Mouse (Mus musculus) layer of hippocampus, adult 9-11 months (tissue): ENCODE measurements around the gene Lhb.
"Not testable (repeated sequence)": the region's sequence is repeated elsewhere in the genome, so short reads cannot be mapped to it uniquely, and the experiment has no call there.

Source experiments
- DNase-seq: peaks from one replicate; pipeline ENCODE4 v3.0.0; 2022

The Lhb gene

DNA sequence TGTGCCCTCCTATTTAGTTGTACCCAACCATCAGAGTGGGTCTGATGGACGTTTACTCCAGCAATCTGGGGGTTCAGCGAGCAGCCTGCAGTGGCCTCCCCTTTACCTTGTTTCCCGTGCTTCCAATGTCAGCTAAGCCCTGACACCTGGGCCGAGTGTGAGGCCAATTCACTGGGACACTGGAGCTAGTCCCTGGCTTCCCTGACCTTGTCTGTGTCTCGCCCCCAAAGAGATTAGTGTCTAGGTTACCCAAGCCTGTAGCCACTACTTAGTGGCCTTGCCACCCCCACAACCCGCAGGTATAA lies at the start of gene Lhb:
Gene Lhb, plus strand, starts transcription at position 206 of the 305 bp plus-strand sequence.
- DNase-seq = no peak

DNA sequence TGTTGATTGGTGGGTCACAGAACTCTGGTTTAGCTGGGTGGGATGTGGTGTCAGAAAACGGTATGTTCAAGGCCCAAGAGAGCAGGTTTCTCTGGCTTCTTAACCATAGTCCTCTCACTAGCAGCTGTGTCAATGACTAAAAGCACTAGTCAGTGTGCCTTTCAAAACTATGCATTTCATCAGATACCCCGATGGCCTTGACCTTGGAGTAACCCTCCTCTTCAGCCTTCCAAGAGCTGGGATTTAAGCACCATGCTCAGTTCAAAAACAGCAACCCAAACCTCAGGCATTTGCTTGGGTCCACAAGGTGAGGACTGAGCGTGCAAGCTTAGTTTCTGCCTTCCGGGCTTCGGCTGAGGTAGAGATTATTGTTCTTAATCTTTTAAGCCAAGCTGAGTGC lies 48.2 kb upstream of the Lhb start:
- DNase-seq = no peak

DNA sequence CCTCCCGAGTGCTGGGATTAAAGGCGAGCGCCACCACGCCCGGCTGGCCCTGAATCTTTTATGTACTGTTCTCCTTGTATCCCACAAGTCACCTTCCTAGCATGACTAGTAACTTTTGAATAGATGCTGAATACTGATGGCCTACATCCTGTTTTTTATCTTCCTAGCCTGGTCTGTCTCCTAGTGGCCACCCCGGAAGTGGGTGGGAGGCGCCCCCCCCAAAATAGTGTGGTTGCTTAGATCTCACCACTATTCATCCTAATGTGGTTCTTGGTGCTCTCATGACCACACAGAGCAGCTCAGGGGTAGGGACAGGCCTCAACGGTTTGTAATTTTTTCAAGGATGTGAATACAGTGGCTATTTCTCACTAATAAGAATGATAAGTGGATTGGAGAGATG lies 46.0 kb upstream of the Lhb start:
- no peak for DNase-seq

DNA sequence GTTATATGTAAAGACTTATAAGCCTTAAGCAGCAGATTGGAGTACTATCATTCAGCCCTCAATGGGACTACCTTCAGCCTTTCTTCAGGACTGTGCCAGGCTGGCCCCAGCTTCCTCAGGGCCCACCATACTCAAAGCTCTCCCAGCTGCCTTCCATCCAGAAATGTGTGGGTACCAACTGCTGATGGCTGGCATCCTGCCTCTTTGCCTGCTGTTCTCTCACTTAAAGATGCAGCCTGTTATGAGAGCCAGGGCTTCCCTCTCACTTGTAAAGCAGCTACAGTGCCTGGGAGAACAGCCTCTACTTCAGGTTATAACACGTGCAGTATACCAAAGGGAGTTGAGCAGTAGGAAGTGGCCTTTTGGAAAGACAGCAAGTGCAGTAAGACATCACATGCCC lies 44.6 kb upstream of the Lhb start:
- peak; percentile 50 for DNase-seq

DNA sequence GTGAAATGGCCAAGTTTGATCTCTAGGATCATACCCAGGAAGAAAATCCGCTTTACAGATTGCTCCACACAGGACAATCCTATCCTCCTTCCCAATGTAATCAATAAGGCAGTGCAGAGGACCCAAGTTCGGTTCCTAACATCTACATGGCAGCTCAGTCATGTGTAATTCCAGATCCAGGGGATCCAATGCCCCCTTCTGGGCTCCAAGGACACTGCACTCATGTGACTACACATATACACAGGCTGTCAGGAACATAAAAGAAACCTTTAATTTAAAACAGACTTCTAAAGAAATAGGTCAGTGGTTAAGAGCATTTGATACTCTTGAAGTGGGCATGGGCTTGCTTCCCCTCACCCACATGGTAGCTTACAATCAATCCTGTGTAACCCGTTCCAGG lies 34.5 kb upstream of the Lhb start:
- DNase-seq = no peak

DNA sequence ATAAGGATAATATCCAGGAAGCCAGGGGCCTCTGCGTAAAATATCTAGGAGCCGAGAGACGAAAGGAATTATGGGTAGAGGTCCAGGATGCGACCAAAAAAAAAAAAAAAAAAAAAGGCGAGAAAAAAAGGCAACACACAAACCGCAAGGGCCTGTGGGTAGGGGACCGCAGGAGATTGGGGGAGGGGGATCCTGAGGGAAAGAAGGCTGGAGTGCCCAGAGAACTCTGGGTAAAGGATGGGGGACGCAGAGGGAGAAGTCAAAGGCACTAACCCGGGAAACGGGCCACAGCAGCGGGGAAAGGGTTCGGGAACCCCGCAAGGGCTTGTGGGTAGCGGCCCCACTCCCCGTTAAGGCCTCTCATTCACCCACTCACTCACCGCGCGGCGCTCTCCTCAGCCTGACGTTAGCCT lies 25.5 kb upstream of the Lhb start:
- no peak for DNase-seq

DNA sequence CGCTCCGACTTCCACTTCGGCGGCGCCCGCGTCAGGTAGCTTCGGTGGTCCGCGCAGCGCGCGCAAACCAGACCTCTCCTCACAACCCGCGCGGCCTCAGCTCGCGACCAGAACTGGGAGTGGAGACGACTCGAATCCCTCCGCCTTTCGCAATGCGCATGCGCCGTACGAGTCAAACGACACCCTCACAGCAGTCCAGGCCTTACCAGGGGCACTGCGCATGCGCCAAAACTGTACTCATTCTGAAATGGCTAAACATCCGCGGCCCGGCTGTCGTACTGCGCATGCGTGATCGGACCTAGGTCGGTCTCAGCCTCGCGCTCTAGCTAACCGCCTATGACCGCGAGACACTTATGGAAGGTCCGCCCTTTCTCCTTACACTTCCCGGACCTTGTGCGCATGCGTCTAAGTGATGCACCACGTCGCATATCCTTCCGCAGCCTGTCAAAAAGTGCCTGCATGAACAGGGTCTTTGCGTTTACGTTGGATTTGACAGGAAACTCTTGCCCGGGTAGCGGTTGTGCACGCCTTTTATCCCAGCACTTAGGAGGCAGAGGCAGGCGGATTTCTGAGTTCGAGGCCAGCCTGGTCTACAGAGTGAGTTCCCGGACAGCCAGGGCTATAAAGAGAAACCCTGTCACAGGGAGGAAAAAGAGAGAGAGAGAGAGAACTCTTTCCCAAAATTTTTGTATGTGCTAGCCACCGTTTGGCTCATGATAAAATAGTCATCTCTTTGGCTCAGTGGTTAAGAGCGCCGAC lies 24.9 kb upstream of the Lhb start, which contains the start of gene Snrnp70:
Gene Snrnp70, minus strand, starts transcription at position 165 of the 759 bp plus-strand sequence.
- peak; percentile 100 for DNase-seq

DNA sequence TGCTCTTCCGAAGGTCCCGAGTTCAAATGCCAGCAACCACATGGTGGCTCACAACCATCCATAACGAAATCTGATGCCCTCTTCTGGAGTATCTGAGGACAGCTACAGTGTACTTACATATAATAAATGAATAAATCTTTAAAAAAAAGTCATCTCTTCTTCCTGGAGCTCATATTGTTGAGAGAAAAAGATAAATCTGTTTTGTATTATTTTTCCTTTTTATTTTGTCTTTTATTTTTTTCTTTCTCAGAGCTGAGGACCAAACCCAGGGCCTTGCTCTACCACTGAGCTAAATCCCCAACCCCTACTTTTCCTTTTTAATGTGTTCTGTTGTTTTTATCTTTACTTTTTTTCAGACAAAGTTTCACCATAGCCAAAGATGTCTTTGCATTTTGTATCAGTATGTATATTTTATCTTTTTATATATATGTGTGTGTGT lies 24.3 kb upstream of the Lhb start:
- not testable (repeated sequence) for DNase-seq

DNA sequence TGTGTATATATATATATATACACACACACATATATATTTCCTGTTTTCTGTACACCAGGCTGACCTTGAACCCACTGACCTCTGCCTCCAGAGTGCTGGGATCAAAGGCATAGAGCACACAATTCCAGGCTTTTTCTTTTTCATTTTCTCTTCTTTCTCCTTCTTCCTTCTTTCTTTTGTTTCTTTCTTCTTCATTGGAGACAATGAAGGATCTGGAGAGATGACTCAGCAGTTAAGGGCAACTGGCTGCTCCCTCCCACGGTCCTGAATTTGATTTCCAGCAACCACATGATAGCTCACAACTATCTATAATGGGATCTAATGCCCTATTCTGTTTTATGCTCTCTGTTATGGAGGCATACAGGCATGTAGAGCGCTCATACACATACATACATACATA lies 23.8 kb upstream of the Lhb start:
- DNase-seq = no peak

DNA sequence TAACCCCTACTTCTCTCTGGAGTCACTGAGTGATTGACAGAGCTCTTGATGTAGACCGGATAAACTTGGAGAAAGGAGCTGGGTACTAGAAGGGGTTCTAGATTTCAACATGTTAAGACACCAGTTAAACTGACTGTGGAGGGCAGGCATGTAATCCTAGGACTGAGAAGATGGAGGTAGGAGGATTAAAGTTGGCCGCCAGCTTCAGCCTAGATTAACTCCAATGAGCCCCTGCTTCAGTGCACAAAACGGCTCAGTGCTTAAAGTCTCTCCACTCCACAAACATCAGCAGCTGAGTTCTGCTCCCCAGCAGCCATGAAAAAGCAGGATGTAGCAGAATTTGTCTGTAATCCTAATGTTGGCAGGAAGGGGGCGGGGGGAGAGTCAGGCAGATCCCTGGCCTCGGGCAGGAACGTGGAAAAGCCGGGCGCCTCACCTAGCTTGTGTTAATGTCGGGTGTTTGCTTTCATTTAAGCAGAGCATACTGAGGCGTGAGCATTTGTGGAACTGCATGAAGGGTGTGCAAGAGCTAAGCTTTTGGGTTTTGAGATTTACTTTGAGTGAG lies 19.0 kb upstream of the Lhb start:
- no peak for DNase-seq

DNA sequence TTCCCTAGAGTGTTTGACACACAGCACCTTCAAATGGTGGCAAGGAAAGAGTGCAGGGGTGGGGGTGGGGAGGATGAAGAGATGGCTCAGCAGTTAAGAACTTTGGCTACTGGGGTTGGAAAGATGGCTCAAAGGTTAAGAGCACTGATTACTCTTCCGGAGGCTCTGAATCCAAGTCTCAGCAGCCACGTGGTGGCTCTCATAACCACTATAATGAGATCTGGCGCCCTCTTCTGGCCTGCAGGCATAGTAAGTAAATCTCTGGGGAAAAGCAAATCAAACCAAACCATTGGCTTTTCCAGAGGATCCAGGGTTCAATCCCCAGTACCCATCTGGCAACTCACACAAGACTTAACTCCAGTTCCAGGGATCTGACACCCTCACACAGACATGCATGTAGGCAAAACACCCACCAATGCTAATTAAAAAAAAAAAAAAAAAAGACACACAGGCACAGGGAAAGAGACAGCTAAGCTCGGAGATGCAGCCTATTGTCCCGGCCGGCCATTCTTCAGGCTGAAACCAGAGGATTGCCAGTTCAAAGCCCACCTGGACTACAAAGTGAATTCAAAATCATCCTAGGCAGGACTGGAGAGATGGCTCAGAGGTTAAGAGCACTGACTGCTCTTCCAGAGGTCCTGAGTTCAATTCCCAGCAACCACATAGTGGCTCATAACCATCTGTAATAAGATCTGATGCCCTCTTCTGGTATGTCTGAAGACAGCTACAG lies 16.9 kb upstream of the Lhb start:
- DNase-seq = peak; percentile 26

DNA sequence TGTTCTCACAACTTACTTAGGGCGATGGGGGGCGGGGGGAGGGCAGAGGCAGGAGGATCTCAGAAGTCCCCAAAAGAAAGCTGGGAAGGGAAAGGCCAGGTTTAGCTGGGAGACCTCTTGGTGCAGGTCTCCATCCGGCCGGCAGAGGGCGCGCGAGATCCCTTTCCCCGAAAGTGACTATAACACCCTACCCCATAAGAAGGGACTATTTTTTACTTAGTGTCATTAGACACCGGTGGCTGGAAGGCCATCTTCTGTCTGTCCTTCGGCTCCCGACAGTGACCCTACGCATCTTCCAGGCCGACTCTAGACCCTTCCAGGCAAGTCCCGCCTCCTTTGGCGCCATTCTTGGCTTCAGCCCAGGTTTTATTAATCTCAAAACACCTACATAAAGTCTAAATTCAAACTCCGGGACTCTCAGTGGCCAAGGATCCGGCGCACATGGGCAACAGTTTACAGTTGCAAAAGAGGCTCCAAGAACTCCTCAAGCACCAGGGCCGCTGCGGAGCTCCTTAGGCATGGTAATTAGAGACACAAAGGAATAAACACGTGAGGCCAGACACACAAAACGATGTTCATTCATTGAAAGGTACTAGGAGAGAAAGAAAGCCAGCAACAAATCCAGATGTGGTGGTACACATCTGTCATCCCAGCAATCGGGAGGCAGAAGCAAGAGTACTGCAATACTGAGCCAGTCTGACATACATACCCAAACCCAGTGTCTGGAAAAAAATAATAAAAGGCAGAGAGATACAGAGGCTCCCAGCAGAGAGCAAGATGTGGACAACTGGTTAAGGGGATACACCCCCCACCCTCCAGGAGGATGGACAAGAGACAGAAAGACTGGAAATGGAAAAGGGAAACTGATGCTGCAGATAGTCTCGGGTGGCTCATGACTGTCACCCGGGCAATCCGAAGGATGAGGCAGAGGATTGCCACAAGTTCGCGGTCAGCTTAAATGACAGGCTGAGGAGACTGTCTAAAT lies 15.2 kb upstream of the Lhb start, which contains the start of gene Kcna7:
Gene Kcna7, plus strand, starts transcription at position 563 of the 985 bp plus-strand sequence.
- peak; percentile 38 for DNase-seq

DNA sequence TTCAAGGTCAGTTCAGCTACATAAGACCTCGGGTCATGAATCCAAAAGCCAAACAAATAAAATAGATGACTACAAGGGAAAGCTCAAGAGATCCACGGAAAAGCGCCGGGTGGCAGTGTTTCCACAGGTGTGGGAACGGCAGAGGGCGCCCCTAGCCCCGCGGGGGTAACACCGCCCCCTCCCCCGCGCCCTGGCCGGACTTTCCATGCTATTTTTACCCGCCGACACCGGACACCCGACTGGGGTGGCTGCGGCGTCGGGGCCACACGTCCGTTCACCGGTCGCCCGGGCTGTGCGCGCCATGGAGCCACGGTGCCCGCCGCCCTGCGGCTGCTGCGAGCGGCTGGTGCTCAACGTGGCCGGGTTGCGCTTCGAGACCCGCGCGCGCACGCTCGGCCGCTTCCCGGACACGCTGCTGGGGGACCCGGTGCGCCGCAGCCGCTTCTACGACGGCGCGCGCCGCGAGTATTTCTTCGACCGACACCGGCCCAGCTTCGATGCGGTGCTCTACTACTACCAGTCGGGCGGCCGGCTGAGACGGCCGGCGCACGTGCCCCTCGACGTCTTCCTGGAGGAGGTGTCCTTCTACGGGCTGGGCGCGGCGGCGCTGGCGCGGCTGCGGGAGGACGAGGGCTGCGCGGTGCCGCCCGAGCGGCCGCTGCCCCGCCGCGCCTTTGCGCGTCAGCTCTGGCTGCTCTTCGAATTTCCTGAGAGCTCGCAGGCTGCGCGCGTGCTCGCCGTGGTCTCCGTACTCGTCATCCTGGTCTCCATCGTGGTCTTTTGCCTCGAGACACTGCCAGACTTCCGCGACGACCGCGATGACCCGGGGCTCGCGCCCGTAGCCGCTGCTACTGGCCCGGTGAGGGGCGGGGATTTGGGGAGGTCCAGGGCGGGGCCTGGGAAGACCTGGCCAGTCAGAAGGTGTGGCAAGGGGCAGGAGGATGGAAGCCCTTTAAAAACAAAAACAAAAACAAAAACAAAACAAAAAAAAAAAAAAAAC lies 14.2 kb upstream of the Lhb start:
- no peak for DNase-seq

DNA sequence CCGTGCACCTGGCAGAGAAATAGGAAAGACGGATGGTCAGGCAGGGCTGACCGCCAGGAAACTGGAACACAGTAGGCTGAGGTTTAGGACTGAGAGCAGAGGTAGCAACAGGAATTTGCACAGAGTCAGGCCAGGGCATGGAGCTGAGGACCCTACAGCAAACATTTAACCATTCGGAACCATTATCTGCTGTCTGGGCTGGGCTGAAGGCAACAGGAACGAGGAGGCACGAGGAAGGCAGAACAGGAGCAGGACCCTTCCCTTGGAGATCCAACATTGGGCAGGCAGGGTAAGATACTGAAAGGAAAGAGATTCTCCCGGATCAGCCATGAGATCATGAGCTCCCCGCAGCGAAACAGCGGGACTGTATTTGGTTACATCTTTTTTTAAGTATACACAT lies 12.8 kb upstream of the Lhb start:
- no peak for DNase-seq

DNA sequence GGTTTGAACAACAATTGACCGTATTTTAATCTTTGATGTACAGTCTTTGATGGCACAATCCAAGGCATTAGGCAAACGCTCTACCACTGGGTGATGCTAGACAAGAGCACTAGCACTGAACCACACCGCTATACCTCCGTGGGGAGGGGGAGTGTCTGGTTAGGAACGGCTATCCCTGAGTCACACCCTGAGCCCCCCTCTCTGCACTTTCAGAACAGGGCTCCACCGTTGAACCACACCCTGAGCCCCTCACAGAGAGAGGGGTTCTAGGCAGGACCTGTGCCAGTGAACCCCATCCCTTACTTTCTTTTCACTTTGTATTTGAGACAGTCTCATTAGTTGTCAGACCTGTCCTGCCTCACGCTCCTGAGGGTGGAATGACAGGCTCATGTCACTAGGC lies 12.3 kb upstream of the Lhb start:
- DNase-seq = no peak

DNA sequence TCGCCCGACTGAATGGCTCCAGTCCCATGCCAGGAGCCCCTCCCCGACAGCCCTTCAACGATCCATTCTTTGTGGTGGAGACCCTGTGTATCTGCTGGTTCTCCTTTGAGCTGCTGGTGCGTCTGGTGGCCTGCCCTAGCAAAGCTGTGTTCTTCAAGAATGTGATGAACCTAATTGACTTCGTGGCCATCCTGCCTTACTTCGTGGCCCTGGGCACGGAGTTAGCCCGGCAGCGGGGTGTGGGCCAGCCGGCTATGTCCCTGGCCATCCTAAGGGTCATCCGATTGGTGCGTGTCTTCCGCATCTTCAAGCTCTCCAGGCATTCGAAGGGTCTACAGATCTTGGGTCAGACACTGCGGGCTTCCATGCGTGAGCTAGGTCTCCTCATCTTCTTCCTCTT lies 11.7 kb upstream of the Lhb start:
- DNase-seq = no peak

DNA sequence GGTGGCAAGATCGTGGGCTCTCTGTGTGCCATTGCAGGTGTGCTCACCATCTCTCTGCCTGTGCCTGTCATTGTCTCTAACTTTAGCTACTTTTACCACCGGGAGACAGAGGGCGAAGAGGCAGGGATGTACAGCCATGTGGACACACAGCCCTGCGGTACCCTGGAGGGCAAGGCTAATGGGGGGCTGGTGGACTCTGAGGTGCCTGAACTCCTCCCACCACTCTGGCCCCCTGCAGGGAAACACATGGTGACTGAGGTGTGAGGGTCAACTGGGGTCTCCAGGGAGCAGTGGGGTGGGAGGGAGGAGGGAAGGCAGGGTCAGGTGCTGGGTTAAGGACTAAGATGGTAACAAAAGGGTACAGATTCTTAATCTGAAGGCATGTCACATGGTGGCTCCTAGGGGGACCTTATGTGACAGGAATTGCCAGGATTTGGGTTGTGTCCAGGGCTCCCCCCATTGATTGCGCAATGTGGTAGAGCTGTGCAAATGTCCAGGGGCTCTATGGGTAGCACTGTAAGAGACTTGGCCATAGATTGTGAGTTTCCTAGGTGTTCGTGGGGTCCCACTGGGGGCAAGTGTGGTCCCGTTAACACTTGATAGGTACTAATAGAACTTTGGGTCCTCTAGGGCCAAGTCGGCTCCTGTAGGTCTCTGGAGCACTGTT lies 11.0 kb upstream of the Lhb start:
- no peak for DNase-seq

DNA sequence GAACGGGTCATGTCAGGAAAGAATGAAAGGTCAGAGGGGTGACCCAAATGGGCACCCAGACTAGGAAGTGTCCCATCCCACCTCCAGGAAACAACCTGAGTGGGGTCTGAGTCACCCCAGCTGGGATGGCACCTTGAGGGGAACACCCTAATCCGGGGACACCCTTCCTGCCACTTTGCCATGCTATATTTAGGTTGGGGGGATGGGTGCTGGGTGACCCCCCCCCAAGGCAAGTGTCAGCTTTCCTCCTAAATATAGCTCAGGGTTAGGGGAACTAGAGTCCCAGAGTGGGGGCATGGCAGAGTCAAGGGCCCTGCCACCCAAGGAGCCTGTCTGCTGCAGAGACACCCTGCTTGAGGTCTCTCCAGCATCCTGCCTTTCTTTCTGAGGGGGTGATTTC lies 8.2 kb upstream of the Lhb start:
- no peak for DNase-seq

DNA sequence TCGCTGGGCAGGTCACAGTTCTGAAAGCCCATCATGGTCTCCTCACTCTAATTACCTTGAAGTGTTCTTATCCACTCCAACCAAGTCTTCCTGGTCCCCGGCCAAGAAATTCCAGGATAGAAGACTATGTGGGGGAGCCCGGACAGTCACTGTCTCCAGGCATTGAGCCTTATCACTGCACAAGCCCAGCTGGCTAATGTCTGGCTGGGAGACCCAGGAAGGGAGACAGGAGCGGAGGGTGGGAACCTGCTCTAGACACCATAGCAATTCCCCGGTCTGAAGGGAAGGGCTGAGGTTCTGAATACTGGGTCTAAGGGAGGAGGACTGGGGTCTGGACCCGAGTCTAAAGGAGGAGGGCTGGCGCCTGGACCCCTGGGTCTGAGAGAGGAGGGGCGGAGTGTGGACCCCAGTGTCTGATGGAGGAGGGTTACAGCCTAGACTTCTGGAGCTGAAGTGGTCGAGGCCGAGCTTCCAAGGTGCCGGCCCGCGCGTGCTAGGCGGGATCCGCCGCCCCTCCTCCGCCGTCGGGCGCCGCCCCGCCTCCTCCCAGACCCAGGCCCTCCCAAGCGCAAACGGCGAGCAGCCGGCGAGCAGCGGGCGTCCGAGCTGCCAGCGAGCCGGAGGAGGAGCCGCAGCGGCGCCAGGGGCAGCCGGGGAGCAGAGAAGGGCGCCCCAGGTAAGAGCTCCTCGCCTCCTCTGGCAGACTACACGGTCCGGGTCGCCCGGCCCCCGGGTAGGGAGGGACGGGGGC lies 7.3 kb upstream of the Lhb start, which contains the start of gene Ntf5:
Gene Ntf5, plus strand, starts transcription at position 583 of the 751 bp plus-strand sequence.
- DNase-seq = no peak
